Mouse (Mus musculus) monocyte, adult 59 days (primary cell): ENCODE results near the gene Crocc2. TPM values are rescaled to one million over a fixed set of nuclear protein-coding genes. Genes with fewer than 3 reads are reported as not detected.

ENCODE experiments used
- total RNA-seq, 2 experiments: library from RNA; stranded (reverse); gene quantifications; one replicate each; pipeline ENCODE4 v1.2.4; 2023

Gene Crocc2
- total RNA-seq, result under 1 TPM; 0.21 to 0.27 TPM

DNA sequence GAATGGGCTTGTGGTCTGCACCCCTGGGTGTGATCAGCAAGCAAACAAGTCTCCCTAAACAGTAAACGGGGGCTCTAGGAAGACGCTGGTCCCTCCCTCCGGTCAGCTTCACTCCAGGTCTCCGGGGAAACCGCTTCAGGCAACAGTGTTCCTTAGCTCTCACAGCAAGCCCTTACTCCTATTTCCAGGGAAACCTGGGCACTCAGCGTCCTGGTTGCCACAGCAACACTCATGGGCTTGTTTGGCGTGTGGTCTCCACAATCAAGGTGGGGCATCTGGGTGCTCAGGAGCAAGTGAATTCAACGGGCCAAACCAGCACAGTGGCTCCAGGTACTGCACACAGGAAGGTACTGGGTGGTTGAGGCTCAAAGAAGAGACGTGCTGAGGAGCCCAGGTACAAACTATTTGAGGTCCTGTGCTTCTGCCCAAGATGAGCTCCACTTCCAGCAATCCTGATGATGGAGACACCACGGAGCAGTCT, at the start of gene Crocc2:
Gene Crocc2, plus strand, starts transcription at position 431 of the 481 bp plus-strand sequence.

DNA sequence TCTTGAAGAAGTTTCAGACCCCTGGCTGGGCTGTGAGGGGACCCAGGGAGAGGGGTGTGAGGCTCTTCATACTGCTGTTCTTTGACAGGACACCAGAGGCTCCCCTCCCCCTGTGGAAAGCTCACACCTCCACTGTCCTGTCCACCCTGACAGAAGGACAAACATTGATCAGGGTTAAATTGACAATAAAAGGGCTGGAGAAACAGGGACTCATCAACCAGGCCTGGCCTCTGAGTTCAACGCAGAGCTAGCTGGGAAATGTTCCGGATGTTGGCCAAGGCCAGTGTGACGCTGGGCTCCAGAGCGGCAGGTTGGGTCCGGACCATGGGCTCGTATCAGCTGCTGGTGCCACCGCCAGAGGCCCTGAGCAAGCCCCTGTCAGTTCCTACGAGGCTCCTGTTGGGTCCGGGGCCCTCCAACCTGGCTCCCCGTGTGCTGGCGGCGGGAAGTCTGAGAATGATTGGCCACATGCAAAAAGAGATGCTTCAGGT, 33.4 kb upstream of the Crocc2 start, which contains the start of gene Agxt:
Gene Agxt, plus strand, starts transcription at position 205 of the 491 bp plus-strand sequence.

DNA sequence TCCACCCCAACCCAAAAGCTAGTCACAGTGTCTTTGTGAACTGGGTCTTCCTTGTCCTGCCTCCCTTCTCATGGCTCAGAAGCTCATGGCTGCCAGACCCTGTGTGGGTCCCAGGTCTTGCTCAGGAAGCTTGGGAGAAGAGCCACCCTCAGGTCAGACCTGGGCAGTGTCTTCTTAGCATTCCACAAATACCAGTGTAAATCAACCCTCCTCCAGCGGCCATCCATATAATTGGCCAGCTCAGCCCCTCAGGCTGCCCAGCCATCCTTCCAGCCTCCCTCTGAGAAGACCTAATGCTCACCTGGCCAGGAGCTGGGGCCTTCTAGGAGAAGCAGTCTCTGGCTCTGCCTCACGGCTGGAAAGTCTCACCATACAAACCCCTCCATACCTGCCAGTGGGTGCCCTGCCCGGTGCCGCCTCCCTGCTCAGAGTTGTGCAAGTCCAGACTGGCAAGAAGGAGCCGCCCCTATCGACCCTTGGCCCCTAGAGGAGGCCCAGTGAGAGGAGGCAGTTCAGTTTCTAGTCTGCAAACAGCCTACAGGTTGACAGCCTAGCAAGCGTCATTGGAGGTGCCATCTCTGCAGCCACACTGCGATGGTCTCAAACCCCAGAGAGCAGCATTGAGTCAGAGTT, 7.9 kb upstream of the Crocc2 start, which contains the start of gene 2310007B03Rik:
Gene 2310007B03Rik, minus strand, starts transcription at position 448 of the 633 bp plus-strand sequence.

DNA sequence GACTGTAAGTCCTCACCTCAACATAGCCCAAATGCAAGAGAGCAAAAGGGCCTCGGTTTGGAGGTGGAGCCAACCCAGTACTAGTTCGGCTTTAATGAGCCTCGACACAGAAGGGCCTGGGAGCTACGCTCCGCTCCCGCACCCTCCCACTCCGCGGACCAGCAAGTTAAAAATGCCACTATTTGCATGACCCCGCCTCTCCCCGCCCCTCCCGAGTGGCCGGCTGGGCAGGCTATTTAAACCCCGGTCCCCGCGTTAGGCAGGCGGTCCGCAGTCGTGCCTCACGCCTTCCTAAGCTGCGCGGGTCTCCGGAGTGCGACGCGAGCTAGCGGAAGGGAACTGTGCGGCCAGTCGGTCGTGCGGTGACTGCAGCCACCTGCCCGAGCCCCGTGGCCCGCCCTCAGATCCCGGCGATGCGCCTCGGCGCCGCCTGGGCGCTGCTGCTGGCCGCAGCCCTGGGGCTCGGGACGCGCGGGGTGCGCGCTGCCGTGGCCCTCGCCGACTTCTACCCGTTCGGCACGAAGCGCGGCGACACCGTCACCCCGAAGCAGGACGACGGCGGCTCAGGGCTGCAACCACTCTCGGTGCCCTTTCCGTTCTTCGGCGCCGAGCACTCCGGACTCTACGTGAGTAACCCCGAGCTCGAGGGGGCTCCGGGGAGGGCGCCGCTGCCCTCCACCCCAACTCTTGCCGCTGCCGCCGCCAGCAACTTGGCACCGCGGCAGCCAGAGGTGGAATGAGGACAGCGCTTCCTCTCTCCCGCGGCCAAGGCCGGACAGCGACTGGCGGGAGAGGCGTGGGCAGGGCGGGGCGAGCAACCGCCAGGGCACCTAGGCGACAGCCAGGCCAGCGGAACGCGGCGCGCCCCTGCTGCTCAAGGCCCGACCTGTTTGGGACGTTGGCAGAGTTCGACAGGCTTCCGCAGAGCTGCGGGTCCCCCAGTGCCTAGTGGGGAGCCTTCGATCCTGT, 67.3 kb downstream of the Crocc2 start, which contains the start of gene Sned1:
Gene Sned1, plus strand, starts transcription at position 266 of the 969 bp plus-strand sequence.

Other genes starting within 250 kb of the Crocc2 start
- gene Capn10, start 234.3 kb upstream of the Crocc2 start, total RNA-seq, result 10 to 100 TPM; 10.1 to 11.1 TPM
- 100 to 1,000 TPM; 115 to 137 TPM for gene Gpr35, start 217.9 kb upstream of the Crocc2 start, total RNA-seq
- gene Aqp12, start 162.4 kb upstream of the Crocc2 start, total RNA-seq, result under 1 TPM in 1 of 2 experiments, not detected in 1; 0.76 TPM
- 1 to 10 TPM; 1.0 to 1.5 TPM for gene Kif1a, start 66.8 kb upstream of the Crocc2 start, total RNA-seq
- not detected for gene Agxt, start 33.5 kb upstream of the Crocc2 start, total RNA-seq
- not detected for gene 2310007B03Rik, start 7.8 kb upstream of the Crocc2 start, total RNA-seq
- 10 to 100 TPM in 1 of 2 experiments, 1 to 10 TPM in 1; 9.2 to 12.2 TPM for gene Sned1, start 67.1 kb downstream of the Crocc2 start, total RNA-seq
- gene Mterf4, start 137.2 kb downstream of the Crocc2 start, total RNA-seq, result 1 to 10 TPM; 5.8 to 8.0 TPM
- 10 to 100 TPM; 14.2 to 14.3 TPM for gene Ppp1r7, start 174.1 kb downstream of the Crocc2 start, total RNA-seq
- 1 to 10 TPM in 1 of 2 experiments, under 1 TPM in 1; 0.64 to 2.0 TPM for gene Pask, start 174.8 kb downstream of the Crocc2 start, total RNA-seq
- not detected for gene Ano7, start 205.2 kb downstream of the Crocc2 start, total RNA-seq